Mouse (Mus musculus): ENCODE data around the gene Fgd3.

Fgd3 gene

DNA sequence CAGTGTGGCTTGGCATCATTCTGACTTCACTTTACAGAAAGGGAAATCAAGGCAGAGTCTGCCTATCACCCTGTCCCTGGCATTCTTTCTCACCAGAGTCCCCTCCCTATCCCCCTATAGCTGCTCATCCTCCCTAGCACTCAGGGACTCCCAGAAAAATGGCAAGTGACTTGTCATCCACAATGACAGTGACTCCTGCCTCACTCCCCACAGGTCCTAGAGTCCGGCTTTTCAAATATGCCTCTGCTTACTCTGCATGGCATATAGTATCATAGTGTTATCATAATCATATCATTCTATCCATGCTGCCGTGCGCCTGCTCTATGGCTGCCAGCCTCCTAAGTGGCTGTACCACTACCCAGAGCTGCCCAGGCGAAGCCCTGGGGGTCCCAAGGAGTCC, 11.9 kb downstream of the Fgd3 start:
- no peak for DNase-seq (ENCODE audit: extremely low read depth, insufficient read length, low spot score)

- DNase-seq (ENCODE audit: extremely low read depth, insufficient read length, low spot score): no peak
These were observed 12.7 kb downstream of the Fgd3 start for GRCm38 (mm10) chr13:49307311-49307969.

GRCm38 (mm10) chr13:49306771-49307310, 13.3 kb downstream of the Fgd3 start:
- DNase-seq (ENCODE audit: extremely low read depth, insufficient read length, low spot score): no peak

DNA sequence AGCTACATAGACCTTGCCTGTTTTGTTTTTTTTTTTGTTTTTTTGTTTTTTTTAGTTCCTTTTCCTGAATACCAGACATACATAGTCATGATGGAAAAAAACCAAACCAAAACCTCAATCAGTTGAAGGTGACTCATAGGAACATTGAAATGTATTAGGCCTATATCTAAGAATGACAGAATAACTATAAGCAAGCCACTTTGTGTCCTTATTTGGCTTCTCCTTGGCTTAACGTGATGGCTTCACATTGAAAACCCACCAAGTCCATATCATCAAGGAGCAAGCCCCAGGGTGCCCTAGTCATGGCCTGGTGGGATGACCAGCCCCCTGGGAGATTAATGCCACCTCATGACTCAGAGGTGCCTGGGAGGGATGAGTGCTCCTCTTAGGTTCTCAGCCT, 19.3 kb downstream of the Fgd3 start:
- peak; percentile 32 for DNase-seq (ENCODE audit: extremely low read depth, insufficient read length, low spot score)

GRCm38 (mm10) chr13:49298514-49299381, 21.4 kb downstream of the Fgd3 start:
- no peak for DNase-seq (ENCODE audit: extremely low read depth, insufficient read length, low spot score)

DNA sequence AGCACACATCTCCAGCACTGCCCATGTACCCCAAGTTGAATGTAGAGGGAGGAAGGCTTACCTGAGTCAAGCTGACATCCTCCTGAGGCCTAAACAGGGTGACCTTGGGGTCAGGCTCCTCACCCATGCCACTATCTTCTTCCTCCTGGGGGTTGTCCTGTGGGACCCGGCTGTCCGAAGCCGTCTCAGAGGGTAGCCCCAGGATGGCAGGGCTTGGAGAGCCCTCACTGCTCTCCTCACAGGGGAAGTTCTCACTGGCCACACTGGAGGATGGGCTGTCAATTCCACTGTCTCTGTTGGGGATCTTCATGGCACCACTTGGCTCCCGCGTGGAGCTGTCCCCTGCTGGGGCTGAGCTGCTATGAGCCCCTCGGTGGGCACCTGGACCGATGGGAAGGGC, 23.8 kb downstream of the Fgd3 start:
- DNase-seq (ENCODE audit: extremely low read depth, insufficient read length, low spot score): no peak

DNA sequence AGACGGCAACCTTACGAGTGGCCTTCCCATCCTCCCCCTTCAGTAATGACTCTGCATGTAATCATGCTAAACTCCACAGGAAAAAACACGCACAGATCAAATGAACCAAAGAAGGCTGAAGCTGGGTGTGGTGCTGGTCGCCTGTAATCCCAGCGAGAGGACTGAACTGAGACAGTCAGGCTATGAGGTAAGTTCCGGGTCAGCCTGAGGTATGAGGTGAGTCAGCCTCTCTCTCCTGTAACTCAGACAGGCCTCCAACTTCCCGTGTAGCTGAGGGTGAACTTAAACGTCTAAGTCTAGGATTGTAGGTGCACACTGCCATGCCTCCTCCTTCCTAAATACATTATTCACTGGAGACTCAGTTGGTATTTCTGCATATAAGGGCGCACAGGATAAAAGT, 26.0 kb downstream of the Fgd3 start:
- DNase-seq (ENCODE audit: extremely low read depth, insufficient read length, low spot score): no peak

DNA sequence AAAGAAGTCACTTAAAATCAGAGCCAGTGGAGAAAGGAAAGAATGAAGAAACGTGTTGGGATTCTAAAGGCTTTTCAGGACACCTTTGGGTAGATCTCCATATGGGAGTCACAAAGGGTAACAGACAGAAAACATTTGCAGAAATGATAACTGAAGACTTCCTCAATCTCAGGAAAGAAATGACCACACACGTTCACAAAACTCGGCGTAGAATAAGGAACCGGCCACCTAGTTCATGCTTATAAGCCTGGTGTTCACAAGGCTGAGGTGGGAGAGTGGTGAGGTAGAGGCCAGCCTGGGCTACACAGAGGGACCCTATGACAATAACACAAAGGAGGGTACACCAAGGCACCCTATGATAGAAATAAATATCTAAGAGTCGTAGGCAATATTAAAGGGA, 28.2 kb downstream of the Fgd3 start:
- no peak for DNase-seq (ENCODE audit: extremely low read depth, insufficient read length, low spot score)

DNA sequence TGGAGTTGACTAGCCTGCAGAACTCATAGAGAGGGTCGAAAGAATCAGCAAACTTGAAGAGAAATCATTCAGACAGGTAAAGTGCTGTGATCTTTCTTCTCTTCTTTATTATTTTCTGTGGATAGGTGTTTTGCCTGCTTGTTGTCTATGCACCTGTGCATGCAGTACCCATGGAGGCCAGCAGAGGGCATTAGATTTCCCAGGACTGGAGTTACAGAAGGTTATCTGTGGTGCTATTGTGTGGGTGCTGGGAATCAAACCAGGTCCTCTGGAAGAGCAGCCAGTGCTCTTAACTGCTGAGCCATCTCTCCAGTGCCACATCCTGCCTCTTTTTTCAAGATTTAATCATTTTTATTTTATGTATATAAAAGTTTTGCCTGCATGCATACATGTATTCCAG, 28.7 kb downstream of the Fgd3 start:
- no peak for DNase-seq (ENCODE audit: extremely low read depth, insufficient read length, low spot score)

- no peak for DNase-seq (ENCODE audit: extremely low read depth, insufficient read length, low spot score)
These were observed 32.9 kb downstream of the Fgd3 start for GRCm38 (mm10) chr13:49287224-49287623.

GRCm38 (mm10) chr13:49286750-49287149, 33.4 kb downstream of the Fgd3 start:
- DNase-seq (ENCODE audit: extremely low read depth, insufficient read length, low spot score): no peak

DNA sequence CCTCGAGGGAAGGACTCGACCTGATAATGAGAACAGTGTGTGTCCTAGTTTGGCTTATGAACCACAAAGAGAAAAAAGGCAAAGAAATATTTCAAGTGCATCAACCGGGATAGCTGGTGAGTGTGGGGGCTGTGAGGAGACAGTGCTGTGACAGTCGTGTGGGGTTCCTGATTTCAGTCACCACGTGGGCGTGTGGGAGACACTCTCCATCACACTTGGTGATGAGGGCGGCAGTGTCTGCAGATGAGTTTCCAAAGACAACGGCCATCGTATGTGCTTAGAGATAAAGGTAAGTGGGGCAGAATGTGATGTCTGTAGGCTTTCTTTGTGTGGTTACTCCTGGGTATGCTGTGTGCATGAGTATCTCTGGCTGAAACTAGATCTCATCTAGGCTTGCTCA, 36.4 kb downstream of the Fgd3 start:
- no peak for DNase-seq (ENCODE audit: extremely low read depth, insufficient read length, low spot score)

DNA sequence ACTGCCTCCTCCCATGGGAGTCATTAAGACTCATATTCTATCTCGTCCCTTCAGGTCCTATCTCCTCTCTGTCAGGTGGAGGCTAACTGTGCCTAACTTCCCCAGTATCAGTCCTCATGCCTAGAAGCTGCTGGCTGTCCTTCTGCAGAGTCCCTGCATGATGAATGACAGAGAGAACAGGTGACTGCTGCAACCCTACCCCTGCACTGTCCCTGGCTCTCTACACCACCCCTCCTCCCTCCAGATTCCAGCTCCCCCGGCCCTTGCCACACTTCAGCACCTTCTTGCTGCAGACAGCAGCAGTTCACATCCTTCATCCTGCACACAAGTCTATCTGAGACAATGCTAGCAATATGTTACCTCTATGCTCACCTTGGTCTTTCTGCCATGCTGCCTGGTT, 37.9 kb downstream of the Fgd3 start:
- no peak for DNase-seq (ENCODE audit: extremely low read depth, insufficient read length, low spot score)

- DNase-seq (ENCODE audit: extremely low read depth, insufficient read length, low spot score): no peak
These were observed 48.0 kb downstream of the Fgd3 start for GRCm38 (mm10) chr13:49271831-49272765.

DNA sequence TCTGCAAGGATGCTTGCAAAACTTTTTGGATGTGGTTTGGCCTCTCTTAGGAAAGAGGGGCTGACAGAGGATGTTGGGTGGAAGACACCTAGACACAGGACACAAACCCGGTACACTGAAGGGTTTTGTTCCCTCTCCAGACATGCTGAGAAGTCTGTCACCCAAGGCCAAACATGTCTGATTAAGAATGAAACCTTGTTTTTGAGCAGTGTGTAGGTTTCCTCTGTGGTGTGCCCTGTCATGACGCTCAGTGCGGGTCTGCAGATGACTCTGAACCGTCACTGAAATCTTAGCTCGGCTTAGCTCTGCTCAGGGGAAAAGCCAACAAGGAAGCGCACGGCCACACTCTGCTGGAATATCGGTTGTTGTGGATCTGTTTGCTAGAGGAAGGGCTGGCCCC, 49.6 kb downstream of the Fgd3 start:
- no peak for DNase-seq (ENCODE audit: extremely low read depth, insufficient read length, low spot score)

GRCm38 (mm10) chr13:49267645-49268044, 52.5 kb downstream of the Fgd3 start:
- DNase-seq (ENCODE audit: extremely low read depth, insufficient read length, low spot score): no peak

- no peak for DNase-seq (ENCODE audit: extremely low read depth, insufficient read length, low spot score)
These were observed 59.9 kb downstream of the Fgd3 start for GRCm38 (mm10) chr13:49260036-49260722.

DNA sequence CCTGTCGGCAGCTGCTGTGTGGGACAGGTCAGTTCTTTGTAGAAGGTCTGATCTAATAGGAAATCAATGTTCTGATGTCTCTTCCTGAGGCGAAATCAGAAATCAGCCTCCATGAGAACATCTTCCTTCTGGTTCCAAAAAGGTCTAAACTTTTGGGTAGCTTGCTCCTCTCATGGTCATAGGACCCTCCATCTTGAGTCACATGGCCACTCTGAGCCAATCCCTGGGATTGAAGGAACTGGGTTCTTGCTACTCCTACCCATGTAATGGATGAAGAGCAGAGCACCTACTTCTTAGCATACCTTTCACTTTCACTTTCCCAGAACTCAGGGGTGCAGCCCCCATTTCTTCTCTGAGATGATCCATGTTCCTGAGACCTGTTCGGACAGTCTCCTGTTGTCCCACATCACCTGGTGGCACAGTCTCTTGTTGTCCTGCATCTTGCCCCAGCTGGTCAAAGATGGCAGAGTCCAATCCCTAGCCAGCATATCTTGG, 62.2 kb downstream of the Fgd3 start:
- DNase-seq (ENCODE audit: extremely low read depth, insufficient read length, low spot score): no peak

DNA sequence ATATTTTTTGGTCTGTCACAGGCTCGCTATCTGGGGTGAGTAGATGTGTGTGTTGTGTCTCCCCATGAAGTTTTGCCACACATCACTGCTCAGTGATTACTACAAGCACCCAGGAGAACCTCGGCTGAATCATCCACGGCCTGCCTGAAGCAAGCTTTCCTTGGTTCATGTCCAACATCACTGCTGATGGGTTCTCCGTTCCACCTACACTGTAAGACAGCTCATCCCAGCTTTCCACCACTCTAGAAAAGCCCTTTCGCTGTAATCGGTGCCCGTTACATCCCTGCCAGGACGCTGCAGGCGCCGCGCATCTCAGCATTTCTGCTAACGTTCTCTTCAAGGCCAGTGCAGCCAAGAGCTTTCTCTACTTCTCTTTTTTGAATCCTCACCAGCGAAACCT, 67.4 kb downstream of the Fgd3 start:
- no peak for DNase-seq (ENCODE audit: extremely low read depth, insufficient read length, low spot score)

DNA sequence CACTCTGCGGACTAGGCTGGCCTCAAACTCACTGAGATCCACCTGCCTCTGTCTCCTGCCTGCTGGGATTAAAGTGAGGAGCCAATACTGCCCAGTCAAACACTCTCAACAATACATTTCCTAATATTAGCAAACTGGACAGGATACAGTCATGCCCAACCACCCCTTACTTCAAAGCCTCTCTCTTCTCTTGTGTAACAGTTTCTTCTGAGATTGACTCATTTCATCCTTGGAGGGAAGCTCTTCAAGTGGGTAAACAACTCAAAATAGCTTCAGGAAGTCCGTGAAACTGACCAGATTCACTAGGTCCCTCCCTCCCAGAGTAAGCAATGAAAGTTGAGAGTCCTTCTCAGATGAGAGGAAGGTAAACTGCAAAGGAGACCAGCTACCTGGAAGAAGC, 68.0 kb downstream of the Fgd3 start:
- DNase-seq (ENCODE audit: extremely low read depth, insufficient read length, low spot score): no peak

All from 3134 (cell line).